In genomic region chr17:33916294-33916693, GRCm38 (mm10) we compare ENCODE assay signal across 8 mouse cellular contexts. TPM values are rescaled to one million over a fixed set of nuclear protein-coding genes. Genes with fewer than 3 reads are reported as not detected.
DNase-seq lines count a peak whose midpoint lies in the region; ATAC-seq lines count a peak whose summit lies in the region.

No protein-coding gene starts in this region.

- peak; percentile 7 for ATAC-seq in kidney, embryonic 14.5 days (ENCODE audit: low FRiP score, low TSS enrichment)
- peak; percentile 2 for ATAC-seq in heart, embryonic 16.5 days (replicated peaks; ENCODE audit: extremely low read depth, insufficient read depth, low FRiP score)
- no peak for ATAC-seq in frontal cortex, adult (ENCODE audit: low TSS enrichment)

- DNase-seq in kidney, postnatal 14 days: no peak
- peak; percentile 46 for DNase-seq in lung, postnatal 36 days
- peak; percentile 91 for DNase-seq in thymus, postnatal 4 days
- DNase-seq in frontal cortex, postnatal 10 days (ENCODE audit: low spot score in 2 of 2): no peak

- no peaks in the 10 kb centered on the region for H3K27me3 ChIP-seq in kidney, embryonic 14.5 days (ENCODE audit: control insufficient read depth, insufficient read depth, low read length)
- no peaks in the 10 kb centered on the region for H3K27me3 ChIP-seq in heart, embryonic 16.5 days (ENCODE audit: control insufficient read depth, insufficient read depth, low read length)

- 1% methylated on average over 13 of the region's 20 CpGs for WGBS in kidney, embryonic 14.5 days
- under 1% methylated on average over 10 of the region's 20 CpGs for WGBS in heart, embryonic 16.5 days

- no peaks in the 10 kb centered on the region for H3K9me3 ChIP-seq in kidney, embryonic 14.5 days (ENCODE audit: control insufficient read depth, low read length)
- H3K9me3 ChIP-seq in heart, embryonic 16.5 days (replicated peaks; ENCODE audit: control insufficient read depth, low read length): no peaks in the 10 kb centered on the region

- peak overlapping the region; percentile 86 for H3K27ac ChIP-seq in kidney, embryonic 14.5 days (ENCODE audit: low read depth, low read length)
- no peak overlapping the region for H3K27ac ChIP-seq in brown adipose tissue, adult 24 weeks (replicated peaks; ENCODE audit: low read depth, low read length)
- H3K27ac ChIP-seq in heart, embryonic 16.5 days (ENCODE audit: low read length): peak overlapping the region; percentile 82

- peak overlapping the region; percentile 57 for H3K4me2 ChIP-seq in kidney, embryonic 14.5 days (replicated peaks; ENCODE audit: low read depth, low read length)
- peak overlapping the region; percentile 88 for H3K4me2 ChIP-seq in heart, embryonic 16.5 days (ENCODE audit: low read depth, low read length)

- peaks cover 35% of the 10 kb centered on the region for H3K36me3 ChIP-seq in kidney, embryonic 14.5 days (ENCODE audit: control insufficient read depth, insufficient read depth, low read length)
- peaks cover 39% of the 10 kb centered on the region for H3K36me3 ChIP-seq in heart, embryonic 16.5 days (ENCODE audit: control insufficient read depth, insufficient read depth)

- H3K4me1 ChIP-seq in kidney, embryonic 14.5 days (ENCODE audit: control insufficient read depth, insufficient read depth, low read length): peaks cover 20% of the 10 kb centered on the region; the same call in 1 of the 2 replicates
- peaks cover 10% of the 10 kb centered on the region; the same call in 1 of the 2 replicates for H3K4me1 ChIP-seq in brown adipose tissue, adult 24 weeks (ENCODE audit: control insufficient read depth, insufficient read depth, insufficient read length, low read length)
- H3K4me1 ChIP-seq in heart, embryonic 16.5 days (ENCODE audit: control insufficient read depth, insufficient read depth, low read length): peaks cover 23% of the 10 kb centered on the region

- peak overlapping the region; percentile 65 for H3K9ac ChIP-seq in kidney, embryonic 14.5 days (ENCODE audit: low read depth, low read length)
- peak overlapping the region; percentile 71 for H3K9ac ChIP-seq in heart, embryonic 16.5 days (ENCODE audit: low read length)

- peak overlapping the region; percentile 61 for H3K4me3 ChIP-seq in kidney, embryonic 14.5 days (ENCODE audit: low read length)
- H3K4me3 ChIP-seq in brown adipose tissue, adult 24 weeks (ENCODE audit: insufficient read depth, low read depth, low read length): peak overlapping the region; percentile 96
- peak overlapping the region; percentile 74 for H3K4me3 ChIP-seq in heart, embryonic 16.5 days (ENCODE audit: low read length)

RNA-seq across cellular contexts. Expression of gene Zbtb22, which starts 0.6 kb away (rescaled TPM):
- polyA plus RNA-seq in kidney, embryonic 14.5 days (2014; fragmentation: Nextera tagmentation; extraction: Ambion mirVana): 11.1 TPM in 2 replicates
- 9.5 and 11.1 TPM in 2 replicates for polyA plus RNA-seq in brown adipose tissue, adult 24 weeks (2012; ENCODE audit: insufficient read depth, insufficient read length, missing spikeins)
- polyA plus RNA-seq in heart, embryonic 16.5 days (2015; fragmentation: Nextera tagmentation; extraction: Ambion mirVana): 12.8 and 14.0 TPM in 2 replicates

RNA-seq across cellular contexts. Expression of gene Tapbp, which starts 0.6 kb away (rescaled TPM):
- polyA plus RNA-seq in kidney, embryonic 14.5 days (2014; fragmentation: Nextera tagmentation; extraction: Ambion mirVana): 17.4 and 24.6 TPM in 2 replicates
- 75.7 and 99.3 TPM in 2 replicates for polyA plus RNA-seq in brown adipose tissue, adult 24 weeks (2012; ENCODE audit: insufficient read depth, insufficient read length, missing spikeins)
- polyA plus RNA-seq in heart, embryonic 16.5 days (2015; fragmentation: Nextera tagmentation; extraction: Ambion mirVana): 56.1 and 64.3 TPM in 2 replicates

RNA-seq across cellular contexts. Expression of gene Daxx, which starts 7.1 kb away (rescaled TPM):
- 31.9 and 50.8 TPM in 2 replicates for polyA plus RNA-seq in kidney, embryonic 14.5 days (2014; fragmentation: Nextera tagmentation; extraction: Ambion mirVana)
- 13.6 and 26.9 TPM in 2 replicates for polyA plus RNA-seq in brown adipose tissue, adult 24 weeks (2012; ENCODE audit: insufficient read depth, insufficient read length, missing spikeins)
- 34.8 and 39.4 TPM in 2 replicates for polyA plus RNA-seq in heart, embryonic 16.5 days (2015; fragmentation: Nextera tagmentation; extraction: Ambion mirVana)

RNA-seq across cellular contexts. Expression of gene Platr17, which starts 11.4 kb away (rescaled TPM):
- polyA plus RNA-seq in kidney, embryonic 14.5 days (2014; fragmentation: Nextera tagmentation; extraction: Ambion mirVana): not detected in 2 replicates
- polyA plus RNA-seq in brown adipose tissue, adult 24 weeks (2012; ENCODE audit: insufficient read depth, insufficient read length, missing spikeins): not detected in 2 replicates
- polyA plus RNA-seq in heart, embryonic 16.5 days (2015; fragmentation: Nextera tagmentation; extraction: Ambion mirVana): 0.30 TPM in 1 of 2 replicates, not detected in the other

RNA-seq across cellular contexts. Expression of gene Rgl2, which starts 13.0 kb away (rescaled TPM):
- 26.3 and 28.2 TPM in 2 replicates for polyA plus RNA-seq in kidney, embryonic 14.5 days (2014; fragmentation: Nextera tagmentation; extraction: Ambion mirVana)
- 16.4 and 20.2 TPM in 2 replicates for polyA plus RNA-seq in brown adipose tissue, adult 24 weeks (2012; ENCODE audit: insufficient read depth, insufficient read length, missing spikeins)
- 40.8 and 42.9 TPM in 2 replicates for polyA plus RNA-seq in heart, embryonic 16.5 days (2015; fragmentation: Nextera tagmentation; extraction: Ambion mirVana)

Comparison
In these comparisons a context has a peak if more than half of its experiments do, and no peak if none do; other contexts are left out.
1. DNase-seq: peak in lung, postnatal 36 days (single experiment) and thymus, postnatal 4 days (single experiment); none in kidney, postnatal 14 days (single experiment) and frontal cortex, postnatal 10 days (0 of 2).
2. Peak in every context shown above with its lines, with median percentiles within 50 percentile points of each other: H3K4me3 ChIP-seq.